Mouse (Mus musculus): ENCODE measurements around the gene Abi3. TPM values are rescaled to one million over a fixed set of nuclear protein-coding genes. Genes with fewer than 3 reads are reported as not detected.
A peak's percentile ranks its signal among the peaks of the same experiment; 100 is the strongest.
"Not testable (repeated sequence)": the region's sequence is repeated elsewhere in the genome, so short reads cannot be mapped to it uniquely, and the experiment has no call there.

Abi3 gene
- polyA plus RNA-seq (2016; fragmentation: Nextera tagmentation; extraction: Ambion mirVana), result 4.0 and 4.4 TPM in 2 replicates

DNA sequence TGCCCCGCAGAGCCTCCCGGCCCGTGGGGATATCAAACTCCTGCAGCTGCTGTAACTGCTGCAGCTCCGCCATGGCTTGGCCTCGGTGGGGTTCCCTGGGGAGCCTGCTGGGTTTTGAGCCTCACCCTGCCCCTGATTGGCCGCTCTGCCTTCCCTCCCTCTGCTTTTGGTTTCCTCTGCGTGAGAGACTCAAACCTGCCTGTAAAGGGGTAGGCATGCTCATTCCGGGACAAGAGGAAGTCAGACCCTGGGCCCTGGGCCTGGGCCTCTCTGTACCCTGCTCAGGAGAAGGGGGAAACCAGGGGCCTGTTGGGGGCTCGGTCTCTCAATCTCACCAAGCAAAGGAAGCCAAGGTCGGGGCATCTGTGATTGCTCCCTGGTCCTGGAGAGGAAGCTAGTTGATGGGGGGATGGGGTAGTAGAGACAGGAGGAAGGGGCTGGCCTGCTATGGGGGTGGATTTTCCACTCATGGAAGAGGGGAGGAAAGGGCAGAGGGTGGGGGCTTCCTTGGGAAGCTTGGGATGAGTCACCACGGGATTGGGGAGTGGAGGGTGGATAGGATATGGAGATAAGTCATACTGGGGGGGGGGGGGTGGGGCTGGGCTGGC lies at the start of gene Abi3:
Gene Abi3, minus strand, starts transcription at position 403 of the 608 bp plus-strand sequence.
- peaks cover 60% of the 10 kb centered on the region for H3K27me3 ChIP-seq (ENCODE audit: low read depth, poor library complexity, severe bottlenecking)
- DNase-seq (ENCODE audit: low spot score), result no peak
- WGBS, result 16% methylated on average over 11 of the region's 11 CpGs

DNA sequence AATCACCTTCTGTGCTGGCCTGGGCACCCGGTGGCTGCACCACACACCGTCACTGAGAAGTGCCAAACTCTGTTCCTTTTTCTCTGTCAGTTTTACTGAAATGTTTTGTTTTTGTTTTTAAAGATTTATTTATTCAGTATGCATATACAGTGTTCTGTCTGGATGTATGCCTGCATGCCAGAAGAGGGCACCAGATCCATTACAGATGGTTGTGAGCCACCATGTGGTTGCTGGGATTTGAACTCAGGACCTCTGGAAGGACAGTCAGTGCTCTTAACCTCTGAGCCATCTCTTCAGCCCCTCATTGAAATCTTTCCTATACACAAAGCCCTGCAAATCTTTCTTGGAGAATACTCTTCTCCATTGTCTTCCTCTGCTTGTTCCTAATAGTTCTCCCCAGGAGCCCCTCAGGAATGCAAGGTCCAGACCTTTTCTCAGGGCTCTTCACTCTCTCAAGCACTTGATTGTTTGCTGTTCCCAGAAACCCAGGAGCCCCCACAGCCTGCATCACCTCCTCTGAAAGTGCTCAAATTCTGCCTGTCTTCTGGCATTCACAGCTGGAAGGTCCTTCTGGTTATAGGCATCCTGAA lies 48.3 kb upstream of the Abi3 start:
- H3K9me3 ChIP-seq (replicated peaks), result no peaks in the 10 kb centered on the region
- no peak overlapping the region for H3K4me3 ChIP-seq
- no peak overlapping the region for H3K27ac ChIP-seq
- H3K36me3 ChIP-seq, result no peaks in the 10 kb centered on the region
- H3K27me3 ChIP-seq (ENCODE audit: low read depth, poor library complexity, severe bottlenecking), result no peaks in the 10 kb centered on the region
- 76% methylated on average over 2 of the region's 2 CpGs for WGBS
- DNase-seq (ENCODE audit: low spot score), result no peak
- H3K4me1 ChIP-seq, result no peaks in the 10 kb centered on the region

More for the DNA sequence above, at the start of gene Abi3:
- no peaks in the 10 kb centered on the region for H3K9me3 ChIP-seq (replicated peaks)
- peak within 1 kb of the TSS; percentile 30 for H3K4me3 ChIP-seq
- H3K27ac ChIP-seq, result peak within 1 kb of the TSS; percentile 78
- no peaks in the 10 kb centered on the region for H3K36me3 ChIP-seq
- H3K4me1 ChIP-seq, result peaks cover 30% of the 10 kb centered on the region

DNA sequence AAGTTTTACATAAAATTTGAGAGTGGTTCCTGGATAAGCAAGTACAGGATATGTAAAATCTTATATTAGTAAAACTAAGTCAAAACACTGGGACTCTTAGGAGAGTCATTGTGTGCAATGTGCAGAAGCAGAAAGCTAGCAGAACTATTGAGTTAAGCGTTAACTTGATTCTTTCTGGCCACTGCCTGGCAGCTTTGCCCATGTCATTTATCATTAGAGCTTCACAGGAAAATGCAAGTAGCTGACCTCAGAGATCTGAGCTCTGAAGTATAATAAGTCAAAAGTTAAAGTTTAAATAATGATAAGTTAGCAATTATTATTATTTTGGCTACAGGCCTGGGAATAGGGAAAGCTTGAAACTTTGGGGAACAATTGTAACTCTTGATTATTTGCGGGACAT lies 37.6 kb upstream of the Abi3 start:
- not testable (repeated sequence) for H3K36me3 ChIP-seq; H3K27me3 ChIP-seq (ENCODE audit: low read depth, poor library complexity, severe bottlenecking); DNase-seq (ENCODE audit: low spot score); H3K27ac ChIP-seq; H3K4me1 ChIP-seq; H3K4me3 ChIP-seq; H3K9me3 ChIP-seq (replicated peaks)
- 85% methylated on average over 2 of the region's 2 CpGs for WGBS

DNA sequence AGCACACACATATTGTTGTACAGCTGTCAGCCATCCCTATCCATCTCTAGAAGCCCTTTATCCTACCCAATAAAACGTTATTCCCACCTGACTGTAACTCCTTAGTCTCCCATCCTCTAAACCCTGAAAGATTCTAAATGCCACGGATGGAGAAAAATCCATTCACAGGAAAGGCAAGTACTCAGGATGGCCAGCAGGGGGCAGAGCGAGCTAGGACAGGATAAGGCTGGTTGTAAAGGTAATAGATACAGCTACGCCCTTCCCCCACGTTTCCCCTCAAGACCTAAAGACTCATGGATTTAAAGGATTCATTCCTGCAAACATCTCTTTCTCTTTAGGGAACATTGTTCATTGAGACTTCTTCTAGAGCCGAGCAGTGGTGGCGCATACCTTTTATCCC lies 34.0 kb upstream of the Abi3 start:
- H3K4me3 ChIP-seq, result peak overlapping the region; percentile 28; the same call in 1 of the 2 replicates
- peak; percentile 85 for DNase-seq (ENCODE audit: low spot score)
- H3K9me3 ChIP-seq (replicated peaks), result no peaks in the 10 kb centered on the region
- H3K4me1 ChIP-seq, result peaks cover 7% of the 10 kb centered on the region; the same call in 1 of the 2 replicates
- H3K27me3 ChIP-seq (ENCODE audit: low read depth, poor library complexity, severe bottlenecking), result 0 out of 2 replicates have a peak, but pooled peaks cover 3% of the 10 kb centered on the region
- no peaks in the 10 kb centered on the region for H3K36me3 ChIP-seq
- 26% methylated on average over 7 of the region's 7 CpGs for WGBS
- no peak overlapping the region for H3K27ac ChIP-seq

DNA sequence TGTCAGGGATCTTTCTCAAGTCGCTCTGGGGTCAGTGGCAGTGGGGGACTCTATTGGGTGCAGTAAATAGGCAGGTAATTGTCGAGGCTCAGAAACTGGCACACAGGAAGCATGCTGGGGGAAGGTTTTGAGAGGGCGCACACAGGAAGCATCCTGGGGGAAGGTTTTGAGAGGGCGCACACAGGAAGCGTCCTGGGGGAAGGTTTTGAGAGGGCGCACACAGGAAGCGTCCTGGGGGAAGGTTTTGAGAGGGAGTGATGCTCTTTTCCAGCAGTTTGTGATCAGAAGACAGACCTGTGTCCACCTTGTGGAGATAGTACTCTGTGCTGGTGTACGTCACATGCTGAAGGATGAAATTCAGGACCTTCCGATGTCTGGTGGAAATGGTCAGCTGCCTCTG lies 33.5 kb upstream of the Abi3 start:
- peak overlapping the region; percentile 28; the same call in 1 of the 2 replicates for H3K4me3 ChIP-seq
- H3K27me3 ChIP-seq (ENCODE audit: low read depth, poor library complexity, severe bottlenecking), result no peaks in the 10 kb centered on the region
- H3K36me3 ChIP-seq, result no peaks in the 10 kb centered on the region
- H3K27ac ChIP-seq, result no peak overlapping the region
- 32% methylated on average over 9 of the region's 9 CpGs for WGBS
- no peaks in the 10 kb centered on the region for H3K9me3 ChIP-seq (replicated peaks)
- no peak for DNase-seq (ENCODE audit: low spot score)
- peaks cover 7% of the 10 kb centered on the region; the same call in 1 of the 2 replicates for H3K4me1 ChIP-seq

DNA sequence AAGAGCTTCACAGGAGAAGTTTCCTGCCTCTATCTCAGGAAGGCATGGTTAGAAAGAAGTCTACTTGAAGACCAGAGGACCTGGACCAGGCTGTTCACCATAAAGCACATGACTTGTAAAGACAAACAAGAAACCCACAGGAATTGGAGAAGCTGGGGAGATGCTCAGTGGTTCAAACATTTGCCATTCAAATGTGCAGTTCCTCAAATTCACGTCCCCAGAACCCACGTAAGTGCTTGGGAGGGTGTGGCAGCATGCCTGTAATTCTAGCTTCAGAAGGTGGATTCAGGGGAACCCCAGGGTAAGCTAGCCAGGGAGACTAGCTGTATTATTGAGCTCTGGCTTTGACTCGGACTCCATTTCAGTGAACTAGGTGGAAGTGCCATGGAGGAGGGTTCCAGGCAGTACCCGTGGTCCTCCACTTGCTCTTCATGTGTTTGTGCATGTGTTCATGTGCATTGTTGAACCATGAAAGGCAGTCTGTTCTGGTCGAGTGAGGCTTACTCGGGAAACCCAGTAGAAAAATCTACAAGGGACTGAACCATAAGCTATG lies 27.7 kb upstream of the Abi3 start:
- no peaks in the 10 kb centered on the region for H3K27me3 ChIP-seq (ENCODE audit: low read depth, poor library complexity, severe bottlenecking)
- H3K4me3 ChIP-seq, result no peak overlapping the region
- DNase-seq (ENCODE audit: low spot score), result no peak
- no peak overlapping the region for H3K27ac ChIP-seq
- no peaks in the 10 kb centered on the region for H3K9me3 ChIP-seq (replicated peaks)
- H3K4me1 ChIP-seq, result no peaks in the 10 kb centered on the region
- WGBS, result 80% methylated on average over 6 of the region's 6 CpGs
- no peaks in the 10 kb centered on the region for H3K36me3 ChIP-seq

DNA sequence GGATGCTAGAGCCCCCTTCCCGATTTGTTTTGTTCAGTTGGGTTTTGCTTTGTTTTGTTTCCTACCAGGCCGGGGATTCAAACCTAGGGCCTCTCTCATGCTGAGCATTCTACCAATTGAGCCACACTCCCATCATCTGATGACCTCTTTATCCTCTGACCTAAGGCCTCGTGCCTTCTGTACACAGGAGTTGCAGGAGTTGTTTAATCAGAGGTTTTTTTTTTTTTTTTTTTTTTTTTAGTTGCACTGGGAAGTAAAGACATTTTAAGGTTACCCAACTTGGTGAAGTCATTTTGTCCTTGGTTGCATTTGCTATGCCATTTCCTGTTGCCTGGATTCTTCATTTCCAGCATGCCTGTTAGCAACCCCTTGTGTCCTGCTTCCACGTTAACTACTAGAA lies 27.2 kb upstream of the Abi3 start:
- Histone ChIP-seq H3K4me1 (no peaks in the 10 kb centered on the region), H3K27me3 (ENCODE audit: low read depth, poor library complexity, severe bottlenecking) (no peaks in the 10 kb centered on the region), H3K4me3 (no peak overlapping the region), H3K9me3 (replicated peaks) (no peaks in the 10 kb centered on the region), H3K27ac (no peak overlapping the region), H3K36me3 (no peaks in the 10 kb centered on the region)
- no peak for DNase-seq (ENCODE audit: low spot score)
- WGBS, result 72% methylated on average over 4 of the region's 4 CpGs

DNA sequence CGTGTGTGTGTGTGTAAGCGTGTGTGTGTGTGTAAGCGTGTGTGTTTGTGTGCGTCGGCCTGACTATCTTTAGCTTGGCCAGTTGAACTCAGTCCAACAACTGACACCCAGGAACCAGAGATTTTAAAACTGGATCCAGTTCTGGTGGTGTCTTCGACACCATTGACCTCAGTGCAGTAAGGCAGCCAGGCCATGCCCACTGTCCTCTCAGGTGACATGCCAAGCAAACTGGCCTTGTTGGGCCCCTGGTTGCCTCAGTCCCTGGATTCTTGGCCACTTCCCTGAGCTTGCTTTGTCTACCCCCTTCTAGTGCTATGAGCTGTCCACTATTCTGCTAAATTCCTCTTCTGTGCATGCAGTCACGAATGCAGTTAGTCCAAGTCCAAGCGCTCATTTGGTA lies 19.1 kb upstream of the Abi3 start:
- H3K4me1 ChIP-seq, result peaks cover 16% of the 10 kb centered on the region
- no peak for DNase-seq (ENCODE audit: low spot score)
- 96% methylated on average over 8 of the region's 8 CpGs for WGBS
- H3K27me3 ChIP-seq (ENCODE audit: low read depth, poor library complexity, severe bottlenecking), result no peaks in the 10 kb centered on the region
- no peak overlapping the region for H3K27ac ChIP-seq
- no peaks in the 10 kb centered on the region for H3K36me3 ChIP-seq
- H3K4me3 ChIP-seq, result no peak overlapping the region
- no peaks in the 10 kb centered on the region for H3K9me3 ChIP-seq (replicated peaks)

DNA sequence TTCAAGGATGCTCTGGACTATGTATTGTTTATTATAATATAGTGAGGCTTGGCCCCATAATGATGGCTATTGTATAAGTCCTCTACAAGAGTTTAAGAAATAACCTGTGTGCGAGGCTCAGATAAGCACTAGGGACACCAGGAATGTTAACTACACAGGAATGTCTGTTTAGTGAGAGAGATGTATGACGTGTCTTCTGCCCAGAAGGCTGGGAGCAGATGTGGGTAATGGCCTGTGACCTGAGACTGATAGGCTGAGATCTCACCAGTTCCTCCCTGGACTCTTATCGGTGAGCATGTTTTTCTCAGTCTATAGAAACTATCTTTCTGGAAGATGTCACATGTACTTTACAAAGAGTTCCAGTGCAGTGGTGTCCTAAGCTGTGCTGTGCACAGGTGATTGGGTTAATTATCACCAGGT lies 17.8 kb upstream of the Abi3 start:
- H3K4me1 ChIP-seq, result peaks cover 16% of the 10 kb centered on the region
- DNase-seq (ENCODE audit: low spot score), result no peak
- WGBS, result 36% methylated on average over 3 of the region's 3 CpGs
- H3K27me3 ChIP-seq (ENCODE audit: low read depth, poor library complexity, severe bottlenecking), result no peaks in the 10 kb centered on the region
- H3K9me3 ChIP-seq (replicated peaks), result no peaks in the 10 kb centered on the region
- H3K4me3 ChIP-seq, result peak overlapping the region; percentile 80
- no peaks in the 10 kb centered on the region for H3K36me3 ChIP-seq
- peak overlapping the region; percentile 87; the same call in 1 of the 2 replicates for H3K27ac ChIP-seq

DNA sequence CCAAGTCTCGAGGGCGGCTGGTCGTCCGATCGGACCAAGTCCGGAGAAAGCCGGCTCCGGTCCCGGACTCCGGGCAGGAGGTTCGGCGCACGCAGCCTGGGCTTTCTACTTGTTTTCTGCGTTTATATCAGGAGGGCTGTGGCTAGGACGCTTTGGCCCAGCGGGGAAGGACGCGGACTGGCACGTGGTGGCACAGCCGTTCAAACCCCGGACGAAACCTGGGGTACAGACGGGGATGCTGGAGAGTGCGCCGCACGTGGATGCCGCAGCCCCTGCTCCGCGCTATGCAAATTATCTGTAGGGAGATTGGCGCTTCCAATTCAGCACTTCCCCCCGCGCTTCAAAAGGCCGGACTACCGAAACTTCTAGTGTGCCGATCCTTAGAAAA lies 17.2 kb upstream of the Abi3 start:
- peak; percentile 83 for DNase-seq (ENCODE audit: low spot score)
- WGBS, result under 1% methylated on average over 35 of the region's 35 CpGs
- H3K9me3 ChIP-seq (replicated peaks), result no peaks in the 10 kb centered on the region

DNA sequence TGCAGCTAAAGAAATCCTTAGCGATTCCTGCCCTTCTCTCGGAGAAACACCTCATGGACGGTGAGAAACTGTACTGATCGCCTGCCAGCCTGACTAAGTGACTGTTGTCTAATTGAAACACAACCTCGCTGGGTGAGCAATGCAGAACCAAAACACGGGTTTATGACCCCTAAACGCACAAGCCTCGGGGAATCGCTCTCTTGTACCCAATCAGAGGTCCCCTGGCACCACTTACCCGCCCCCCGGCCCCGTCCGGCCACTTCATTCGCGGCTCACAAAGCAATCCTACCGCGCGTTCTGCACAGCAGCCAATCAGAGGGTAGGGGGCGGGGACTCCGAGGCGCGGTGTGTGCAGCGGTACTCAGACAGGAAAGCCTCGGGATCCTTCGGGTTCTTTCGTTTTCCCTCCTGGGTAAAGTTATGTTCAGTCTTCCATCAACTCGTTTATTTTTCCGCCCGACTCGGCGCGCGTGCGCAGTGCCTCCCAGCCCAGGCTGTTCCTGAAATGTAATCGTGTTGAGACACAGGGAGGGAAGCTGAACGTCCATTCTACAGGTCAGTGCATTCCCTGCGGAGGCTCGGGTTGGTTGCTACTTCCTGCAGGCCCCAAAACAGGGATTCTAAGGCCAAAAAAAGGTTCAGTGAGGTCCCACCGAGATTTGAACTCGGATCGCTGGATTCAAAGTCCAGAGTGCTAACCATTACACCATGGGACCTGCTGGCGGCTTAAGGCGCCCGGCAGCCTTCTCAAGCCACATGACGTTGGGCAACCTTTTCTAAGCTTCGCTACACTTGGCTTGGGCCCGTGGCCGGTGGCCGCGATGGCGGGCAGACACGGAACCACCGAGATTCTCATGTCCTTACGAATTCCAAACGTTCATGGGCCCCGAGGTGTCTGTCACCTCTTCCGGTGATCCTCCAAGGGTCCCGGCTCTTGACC lies 16.5 kb upstream of the Abi3 start:
- no peaks in the 10 kb centered on the region for H3K36me3 ChIP-seq
- H3K27me3 ChIP-seq (ENCODE audit: low read depth, poor library complexity, severe bottlenecking), result no peaks in the 10 kb centered on the region
- peak overlapping the region; percentile 80 for H3K4me3 ChIP-seq
- no peaks in the 10 kb centered on the region for H3K9me3 ChIP-seq (replicated peaks)
- peak; percentile 96 for DNase-seq (ENCODE audit: low spot score)
- WGBS, result under 1% methylated on average over 58 of the region's 58 CpGs
- peak overlapping the region; percentile 87 for H3K27ac ChIP-seq
- H3K4me1 ChIP-seq, result peaks cover 16% of the 10 kb centered on the region

More for the DNA sequence above, 17.2 kb upstream of the Abi3 start:
- peaks cover 16% of the 10 kb centered on the region for H3K4me1 ChIP-seq
- H3K36me3 ChIP-seq, result no peaks in the 10 kb centered on the region
- peak overlapping the region; percentile 87 for H3K27ac ChIP-seq
- H3K4me3 ChIP-seq, result peak overlapping the region; percentile 80
- H3K27me3 ChIP-seq (ENCODE audit: low read depth, poor library complexity, severe bottlenecking), result no peaks in the 10 kb centered on the region

DNA sequence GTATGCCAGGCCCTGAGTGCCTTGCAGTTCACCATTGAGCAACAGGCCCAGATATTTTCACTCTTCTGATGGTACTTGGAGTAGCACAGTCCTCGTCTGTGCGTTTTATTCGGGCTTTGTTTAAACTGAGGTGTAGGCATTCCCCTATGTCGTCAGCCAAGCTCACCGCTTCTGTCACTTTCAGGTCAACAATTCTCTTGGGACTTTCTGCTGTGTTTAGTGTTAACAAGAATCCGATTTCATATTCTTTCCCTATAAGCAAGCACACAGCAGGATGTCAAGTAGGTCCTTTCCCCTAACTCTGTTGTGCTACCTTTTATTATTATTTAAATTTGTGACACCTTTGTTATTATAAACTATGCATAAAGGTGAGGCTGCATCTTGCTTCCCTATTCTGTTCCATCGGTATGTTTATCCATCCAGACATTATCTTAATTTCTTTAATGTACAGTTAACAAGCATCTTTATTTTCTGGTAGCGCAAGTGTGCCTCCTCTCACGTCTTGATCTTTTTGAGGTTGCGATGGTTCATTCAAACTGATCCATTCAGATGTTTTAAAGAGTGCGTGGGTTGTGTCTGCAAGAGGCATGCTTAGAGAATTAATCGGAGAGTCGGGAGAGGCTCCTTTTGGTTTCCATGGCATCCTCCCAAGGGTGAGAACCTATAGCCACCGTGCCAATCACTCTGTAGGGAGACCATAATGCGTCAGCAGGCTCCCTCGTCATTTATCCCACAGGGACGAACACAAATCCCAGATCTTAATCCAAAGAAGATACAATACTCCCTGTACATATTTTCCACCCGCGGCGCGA lies 15.6 kb upstream of the Abi3 start:
- 26% methylated on average over 21 of the region's 21 CpGs for WGBS

More for the DNA sequence above, 15.6 kb upstream of the Abi3 start:
- Histone ChIP-seq H3K4me3 (peak overlapping the region; percentile 80), H3K27ac (peak overlapping the region; percentile 87), H3K36me3 (no peaks in the 10 kb centered on the region), H3K9me3 (replicated peaks) (no peaks in the 10 kb centered on the region), H3K4me1 (peaks cover 16% of the 10 kb centered on the region), H3K27me3 (ENCODE audit: low read depth, poor library complexity, severe bottlenecking) (no peaks in the 10 kb centered on the region)
- DNase-seq (ENCODE audit: low spot score), result no peak

All from limb, embryonic 10.5 days (tissue).